Mouse (Mus musculus) liver, postnatal 0 days (tissue): ENCODE measurements around the gene Olfr738. TPM values are rescaled to one million over a fixed set of nuclear protein-coding genes. Genes with fewer than 3 reads are reported as not detected.
A peak's percentile ranks its signal among the peaks of the same experiment; 100 is the strongest.

ENCODE experiments used
- ATAC-seq: fragments of 200-750 bp; cut with Nextera tagmentation; 2 replicates; pipeline ENCODE4 v1.8.0; 2017; ENCODE audit warnings: mild to moderate bottlenecking, moderate library complexity
- DNase-seq: peaks from one replicate; pipeline ENCODE4 v3.0.0-alpha.2; 2016
- H3K27ac ChIP-seq: fragments of 300-500 bp; sonication (generic); 2 replicates; pipeline ENCODE4 v1.5.1; 2014; ENCODE audit warnings: antibody characterized with exemption, moderate library complexity, mild to moderate bottlenecking, low read depth
- H3K27me3 ChIP-seq: fragments of 300-500 bp; sonication (generic); 2 replicates; pipeline ENCODE4 v1.6.1; 2014; ENCODE audit warnings: low read length, control low read depth, mixed read lengths; ENCODE audit not compliant: insufficient read depth
- H3K36me3 ChIP-seq: fragments of 300-500 bp; sonication (generic); replicated peaks from 2 replicates; pipeline ENCODE4 v1.6.1; 2014; ENCODE audit warnings: mild to moderate bottlenecking, control low read depth, low read length, moderate library complexity, mixed read lengths; ENCODE audit not compliant: insufficient read depth
- H3K4me1 ChIP-seq: fragments of 300-500 bp; sonication (generic); 2 replicates; pipeline ENCODE4 v1.6.1; 2014; ENCODE audit warnings: antibody characterized with exemption, mild to moderate bottlenecking, control low read depth; ENCODE audit not compliant: insufficient read depth
- H3K4me2 ChIP-seq: fragments of 300-500 bp; sonication (generic); 2 replicates; pipeline ENCODE4 v1.6.1; 2014; ENCODE audit warnings: low read depth, mild to moderate bottlenecking, low read length, moderate library complexity, mixed read lengths
- H3K4me3 ChIP-seq: fragments of 300-500 bp; sonication (generic); 2 replicates; pipeline ENCODE4 v1.5.1; 2014; ENCODE audit warnings: low read depth, low read length
- H3K9ac ChIP-seq: fragments of 300-500 bp; sonication (generic); replicated peaks from 2 replicates; pipeline ENCODE4 v1.6.1; 2014; ENCODE audit warnings: mild to moderate bottlenecking, moderate library complexity
- H3K9me3 ChIP-seq: fragments of 300-500 bp; sonication (generic); 2 replicates; pipeline ENCODE4 v1.6.1; 2016; ENCODE audit warnings: mild to moderate bottlenecking, control low read depth, low read length, mixed read lengths
- CTCF ChIP-seq: sonication (generic); IDR thresholded peaks from 2 replicates; pipeline ENCODE4 v1.5.1; 2016; ENCODE audit warnings: antibody characterized with exemption, low read depth
- EP300 ChIP-seq: IDR thresholded peaks from 2 replicates; pipeline ENCODE4 v1.6.1; 2016; ENCODE audit warnings: antibody characterized with exemption, low read depth, mild to moderate bottlenecking
- WGBS: fragments of 180-500 bp; shearing (Covaris S2); extraction: QIAGEN DNeasy Blood & Tissue Kit; methylation state at CpG from one replicate; pipeline ENCODE4 v1.1.7; 2014; ENCODE audit not compliant: insufficient replicate concordance; 5-methylcytosine and 5-hydroxymethylcytosine counted together
- polyA plus RNA-seq: library from polyadenylated mRNA; unstranded; fragments of >200 nt; fragmentation: Nextera tagmentation; extraction: Ambion mirVana; gene quantifications from 2 replicates; pipeline ENCODE4 v1.2.1, GENCODE M21; 2015

Olfr738 gene
- not detected in 2 replicates for polyA plus RNA-seq

DNA sequence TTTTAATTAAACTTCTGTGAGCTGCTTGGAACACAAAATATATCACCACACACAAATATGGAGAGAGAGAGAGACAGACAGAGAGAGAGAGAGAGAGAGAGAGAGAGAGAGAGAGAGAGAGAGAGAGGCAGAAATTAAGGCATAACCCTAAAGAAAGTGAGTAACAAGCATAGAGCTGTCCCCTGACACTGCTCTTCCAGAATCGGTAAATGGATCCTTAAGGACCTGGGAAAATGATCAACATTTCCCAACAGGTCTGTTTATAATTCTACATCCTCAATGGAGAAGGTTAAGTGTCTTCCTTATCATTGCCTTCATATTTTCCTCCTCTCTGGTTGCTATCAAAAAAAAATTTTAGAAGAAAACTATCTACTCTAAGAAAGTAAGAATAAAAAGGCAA is at the start of gene Olfr738:
Olfr738 (plus strand) TSS at position 301 of the 400 bp plus-strand sequence.
- ATAC-seq (no peak), DNase-seq (no peak)
- Histone ChIP-seq H3K4me1 (no peaks in the 10 kb centered on the region), H3K36me3 (no peaks in the 10 kb centered on the region), H3K4me3 (no peak within 1 kb of the TSS), H3K27me3 (no peaks in the 10 kb centered on the region), H3K9ac (no peak within 1 kb of the TSS), H3K4me2 (no peak within 1 kb of the TSS), H3K27ac (no peak within 1 kb of the TSS), H3K9me3 (no peaks in the 10 kb centered on the region)
- 79% methylated on average over 1 of the region's 1 CpGs for WGBS
- TF ChIP-seq EP300 = no peak
- no peak for TF ChIP-seq CTCF

DNA sequence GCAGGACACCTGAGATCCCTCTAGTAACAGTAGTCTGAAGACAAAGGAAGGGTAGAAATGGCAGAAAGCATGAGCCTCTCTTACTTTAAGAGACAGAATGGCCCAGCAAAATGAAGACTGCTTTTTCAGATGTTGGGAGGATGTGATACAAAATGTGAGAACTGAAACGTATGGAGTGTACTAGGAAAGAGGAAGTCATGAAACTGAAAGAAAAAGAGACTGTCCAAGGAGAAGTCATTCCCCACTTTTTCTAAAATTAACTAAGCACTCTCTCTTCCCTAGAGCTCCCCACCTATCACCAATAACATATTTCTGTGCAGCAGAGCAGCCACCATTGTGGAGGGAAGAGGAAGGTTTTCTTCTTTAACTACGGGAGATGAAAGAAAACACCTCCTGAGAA is 49.8 kb upstream of the Olfr738 start, which contains the start of gene Tlr11:
Tlr11 (plus strand) TSS at position 322 of the 400 bp plus-strand sequence.
- no peak within 1 kb of the TSS for H3K4me2 ChIP-seq
- H3K27ac ChIP-seq = peak within 1 kb of the TSS; percentile 41
- H3K9ac ChIP-seq = no peak within 1 kb of the TSS
- H3K27me3 ChIP-seq = no peaks in the 10 kb centered on the region
- no peak for DNase-seq
- 50% methylated on average over 2 of the region's 2 CpGs for WGBS
- no peaks in the 10 kb centered on the region for H3K9me3 ChIP-seq
- no peak within 1 kb of the TSS for H3K4me3 ChIP-seq
- TF ChIP-seq CTCF = no peak
- no peak for TF ChIP-seq EP300
- no peaks in the 10 kb centered on the region for H3K36me3 ChIP-seq
- H3K4me1 ChIP-seq = 0 out of 2 replicates have a peak, but pooled peaks cover 3% of the 10 kb centered on the region
- ATAC-seq = no peak

DNA sequence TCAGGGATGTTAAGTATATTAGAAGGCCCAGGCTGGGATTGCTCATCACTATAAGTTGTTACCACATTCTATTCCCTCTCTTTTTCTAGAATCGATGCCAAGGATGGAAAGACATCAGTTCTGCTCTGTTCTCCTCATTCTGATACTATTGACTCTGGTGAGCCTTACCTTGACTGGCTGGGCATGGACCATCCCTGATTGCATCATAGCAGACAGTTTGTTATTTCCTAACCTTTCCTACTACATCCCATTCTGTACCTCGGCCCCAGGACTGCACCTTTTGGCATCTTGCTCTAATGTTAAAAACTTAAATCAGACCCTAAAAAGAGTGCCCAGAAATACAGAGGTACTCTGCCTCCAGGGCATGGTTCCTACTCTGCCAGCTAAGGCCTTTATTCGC is 46.9 kb upstream of the Olfr738 start:
- 73% methylated on average over 3 of the region's 3 CpGs for WGBS
- DNase-seq = no peak
- Histone ChIP-seq H3K9me3 (no peaks in the 10 kb centered on the region), H3K9ac (no peak overlapping the region), H3K4me3 (no peak overlapping the region), H3K4me2 (no peak overlapping the region), H3K27ac (no peak overlapping the region), H3K4me1 (0 out of 2 replicates have a peak, but pooled peaks cover 3% of the 10 kb centered on the region), H3K27me3 (no peaks in the 10 kb centered on the region), H3K36me3 (no peaks in the 10 kb centered on the region)
- ATAC-seq = peak; percentile 59
- no peak for TF ChIP-seq EP300
- no peak for TF ChIP-seq CTCF

DNA sequence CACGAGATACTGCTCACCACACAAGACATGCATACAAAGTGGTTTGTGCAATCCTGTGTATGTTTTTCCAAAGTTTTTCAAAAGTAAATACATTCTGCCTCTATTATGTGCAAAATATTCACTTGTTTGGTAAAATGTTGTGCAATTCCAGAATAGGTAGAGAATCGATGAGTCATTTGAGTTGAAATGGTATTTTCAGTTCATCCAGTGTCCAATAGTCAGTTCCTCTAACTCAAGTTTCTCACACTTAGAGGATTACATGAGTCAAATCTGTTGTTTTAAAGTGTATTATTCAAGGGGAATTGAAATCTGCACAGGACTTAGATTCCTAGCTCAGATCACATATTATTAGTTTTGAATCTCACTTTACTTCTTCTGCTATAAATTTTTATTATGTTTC is 43.8 kb upstream of the Olfr738 start:
- DNase-seq (no peak), ATAC-seq (0 out of 2 replicates have a peak, but pooled peaks have one; percentile 21)
- no peaks in the 10 kb centered on the region for H3K9me3 ChIP-seq
- TF ChIP-seq CTCF = no peak
- TF ChIP-seq EP300 = peak; percentile 36; the same call in 1 of the 2 replicates
- WGBS = 48% methylated on average over 2 of the region's 2 CpGs
- no peaks in the 10 kb centered on the region for H3K36me3 ChIP-seq
- no peak overlapping the region for H3K4me2 ChIP-seq
- no peaks in the 10 kb centered on the region for H3K27me3 ChIP-seq
- H3K4me3 ChIP-seq = no peak overlapping the region
- H3K9ac ChIP-seq = no peak overlapping the region
- no peak overlapping the region for H3K27ac ChIP-seq
- no peaks in the 10 kb centered on the region for H3K4me1 ChIP-seq

DNA sequence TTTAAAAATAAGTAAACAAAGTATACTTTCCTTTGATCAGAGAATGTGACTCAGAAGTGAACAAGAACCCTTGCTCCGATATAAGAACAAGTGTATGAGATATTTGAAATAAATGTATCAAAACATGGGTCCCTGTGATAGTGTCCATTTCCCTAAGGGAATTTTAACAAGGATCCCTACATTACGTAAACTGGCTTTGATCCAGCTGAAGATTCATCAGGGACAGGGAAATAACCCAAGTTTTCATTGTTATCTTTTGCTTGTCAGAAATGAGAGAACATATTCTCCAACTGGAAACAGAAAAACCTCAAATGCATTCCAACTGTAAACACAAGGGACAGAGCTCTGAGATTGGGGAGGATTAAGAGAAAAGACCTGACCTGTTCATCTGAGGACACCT is 26.5 kb upstream of the Olfr738 start, which contains the start of gene Olfr736:
Olfr736 (plus strand) TSS at position 301 of the 400 bp plus-strand sequence.
- no peaks in the 10 kb centered on the region for H3K9me3 ChIP-seq
- TF ChIP-seq CTCF (no peak), EP300 (no peak)
- WGBS = 86% methylated on average over 2 of the region's 2 CpGs
- H3K36me3 ChIP-seq = no peaks in the 10 kb centered on the region
- no peak within 1 kb of the TSS for H3K4me3 ChIP-seq
- H3K27ac ChIP-seq = no peak within 1 kb of the TSS
- DNase-seq (no peak), ATAC-seq (no peak)
- no peak within 1 kb of the TSS for H3K4me2 ChIP-seq
- H3K9ac ChIP-seq = no peak within 1 kb of the TSS
- no peaks in the 10 kb centered on the region for H3K4me1 ChIP-seq
- no peaks in the 10 kb centered on the region for H3K27me3 ChIP-seq

DNA sequence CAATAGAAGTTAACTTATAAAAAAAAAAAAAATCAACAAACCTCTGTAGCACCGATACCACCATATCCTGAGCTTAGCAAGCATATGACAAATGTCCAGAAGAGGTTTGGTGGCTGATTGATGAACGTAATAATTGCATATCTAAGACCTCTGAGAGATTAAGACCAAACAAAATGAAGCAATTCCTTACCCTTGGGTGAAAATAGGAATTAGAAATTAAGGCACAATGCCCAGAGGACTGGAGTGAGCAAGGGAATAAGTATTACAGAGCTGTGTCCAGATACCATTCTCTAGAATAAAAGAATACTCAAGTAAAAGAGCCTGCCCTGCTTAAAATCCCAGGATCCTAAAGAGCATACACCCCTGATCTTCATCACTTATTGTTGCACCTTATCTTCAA is 11.0 kb downstream of the Olfr738 start, which contains the start of gene Olfr739:
Olfr739 (plus strand) TSS at position 301 of the 400 bp plus-strand sequence.
- H3K9me3 ChIP-seq = no peaks in the 10 kb centered on the region
- WGBS = 57% methylated on average over 2 of the region's 2 CpGs
- H3K27me3 ChIP-seq = no peaks in the 10 kb centered on the region
- TF ChIP-seq CTCF (no peak), EP300 (no peak)
- ATAC-seq (no peak), DNase-seq (no peak)
- H3K36me3 ChIP-seq = no peaks in the 10 kb centered on the region
- no peak within 1 kb of the TSS for H3K27ac ChIP-seq
- H3K4me1 ChIP-seq = no peaks in the 10 kb centered on the region
- H3K4me2 ChIP-seq = no peak within 1 kb of the TSS
- no peak within 1 kb of the TSS for H3K9ac ChIP-seq
- H3K4me3 ChIP-seq = no peak within 1 kb of the TSS

DNA sequence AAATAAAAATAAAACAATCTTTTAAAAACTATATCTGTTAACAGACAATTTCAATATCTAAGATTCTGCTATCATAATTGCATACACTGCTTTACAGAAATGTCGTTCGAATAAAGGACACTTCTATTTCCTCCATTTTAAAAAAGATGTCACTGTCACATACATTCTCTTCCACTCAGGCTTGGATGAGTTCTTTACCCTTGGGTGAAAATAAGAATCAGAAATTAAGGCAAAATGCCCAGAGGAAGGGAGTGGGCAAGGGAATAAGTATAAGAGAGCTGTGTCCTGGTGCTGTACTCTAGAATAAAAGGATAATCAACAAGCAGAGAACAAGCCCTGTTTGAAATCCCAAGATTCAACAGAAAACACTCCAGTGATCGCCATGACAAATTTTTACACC is 37.9 kb downstream of the Olfr738 start, which contains the start of gene Olfr740:
Olfr740 (plus strand) TSS at position 301 of the 400 bp plus-strand sequence.
- Histone ChIP-seq H3K9me3 (no peaks in the 10 kb centered on the region), H3K4me3 (no peak within 1 kb of the TSS), H3K36me3 (no peaks in the 10 kb centered on the region), H3K4me1 (no peaks in the 10 kb centered on the region), H3K27ac (no peak within 1 kb of the TSS), H3K4me2 (no peak within 1 kb of the TSS), H3K27me3 (no peaks in the 10 kb centered on the region), H3K9ac (no peak within 1 kb of the TSS)
- no peak for TF ChIP-seq EP300
- TF ChIP-seq CTCF = no peak
- WGBS = 72% methylated on average over 3 of the region's 3 CpGs
- ATAC-seq (no peak), DNase-seq (no peak)

Other genes with a start within 250 kb of the Olfr738 start
- not detected in 2 replicates for gene Olfr730, start 219.4 kb upstream of the Olfr738 start, polyA plus RNA-seq
- gene Olfr731, start 165.7 kb upstream of the Olfr738 start, polyA plus RNA-seq = not detected in 2 replicates
- not detected in 2 replicates for gene Olfr732, start 123.4 kb upstream of the Olfr738 start, polyA plus RNA-seq
- gene Olfr733, start 106.0 kb upstream of the Olfr738 start, polyA plus RNA-seq = not detected in 2 replicates
- not detected in 2 replicates for gene Olfr734, start 80.8 kb upstream of the Olfr738 start, polyA plus RNA-seq
- gene Olfr735, start 58.7 kb upstream of the Olfr738 start, polyA plus RNA-seq = 0.04 TPM in 1 of 2 replicates, not detected in the other
- gene Tlr11, start 49.7 kb upstream of the Olfr738 start, polyA plus RNA-seq = 0.20 and 0.27 TPM in 2 replicates
- not detected in 2 replicates for gene Olfr736, start 26.4 kb upstream of the Olfr738 start, polyA plus RNA-seq
- not detected in 2 replicates for gene Olfr739, start 11.1 kb downstream of the Olfr738 start, polyA plus RNA-seq
- not detected in 2 replicates for gene Olfr740, start 38.0 kb downstream of the Olfr738 start, polyA plus RNA-seq
- not detected in 2 replicates for gene Olfr741, start 65.2 kb downstream of the Olfr738 start, polyA plus RNA-seq
- not detected in 2 replicates for gene Olfr742, start 96.0 kb downstream of the Olfr738 start, polyA plus RNA-seq
- not detected in 2 replicates for gene Olfr743, start 114.3 kb downstream of the Olfr738 start, polyA plus RNA-seq
- not detected in 2 replicates for gene Olfr744, start 207.3 kb downstream of the Olfr738 start, polyA plus RNA-seq
- not detected in 2 replicates for gene Olfr745, start 231.8 kb downstream of the Olfr738 start, polyA plus RNA-seq
- not detected in 2 replicates for gene Olfr746, start 239.5 kb downstream of the Olfr738 start, polyA plus RNA-seq